Comparison of ENCODE assay signal across 15 mouse cellular contexts in the genomic region with DNA sequence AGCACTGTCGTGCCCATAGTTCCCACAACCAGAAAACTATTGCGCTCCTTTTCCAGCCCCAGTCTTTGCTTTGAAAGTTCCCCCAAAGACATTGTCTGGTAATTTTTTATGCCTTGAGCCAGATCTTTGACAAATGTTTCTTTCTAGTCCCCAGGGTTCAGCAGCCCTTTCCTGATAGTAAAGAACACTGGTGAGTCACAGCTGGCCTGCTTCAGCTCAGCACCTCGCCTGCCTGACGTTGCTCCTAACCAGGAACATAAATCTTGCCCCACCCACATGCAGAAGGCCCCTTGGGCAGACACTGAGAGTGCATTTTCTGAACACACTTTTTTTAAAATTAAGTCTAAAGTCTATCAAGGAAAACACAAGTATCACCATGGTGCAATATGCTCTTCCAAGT. TPM values are rescaled to one million over a fixed set of nuclear protein-coding genes. Genes with fewer than 3 reads are reported as not detected.
DNase-seq lines count a peak whose midpoint lies in the region; ATAC-seq lines count a peak whose summit lies in the region.
"Had no signal": no experiment of that assay in that cellular context is flagged by ENCODE, and none has a peak within 500 bp of the region (broad histone marks: within the 10 kb centered on the region; RNA-seq: fewer than 3 reads in every experiment).

No protein-coding gene starts in this region.

- 40% methylated on average over 4 of the region's 4 CpGs for WGBS in heart, embryonic 14.5 days
- 34% methylated on average over 4 of the region's 4 CpGs for WGBS in lung, embryonic 16.5 days
- WGBS in midbrain, embryonic 10.5 days: 70% methylated on average over 4 of the region's 4 CpGs

- no peak overlapping the region for H3K9ac ChIP-seq in heart, embryonic 14.5 days (ENCODE audit: low read length)
- no peak overlapping the region for H3K9ac ChIP-seq in lung, embryonic 16.5 days (ENCODE audit: low read length)
- H3K9ac ChIP-seq: midbrain, embryonic 12.5 days had no signal

- H3K27me3 ChIP-seq in heart, embryonic 14.5 days (ENCODE audit: control insufficient read depth, insufficient read depth, low read length): 0 out of 2 replicates have a peak, but pooled peaks cover 2% of the 10 kb centered on the region
- H3K27me3 ChIP-seq in lung, embryonic 16.5 days (ENCODE audit: control insufficient read depth, insufficient read depth, low read depth, low read length): no peaks in the 10 kb centered on the region
- no peaks in the 10 kb centered on the region for H3K27me3 ChIP-seq in midbrain, embryonic 10.5 days (ENCODE audit: low read depth, poor library complexity, severe bottlenecking)

- H3K27ac ChIP-seq in heart, embryonic 14.5 days (replicated peaks in 1 of 2; ENCODE audit: control insufficient read depth in 1 of 2, insufficient read depth in 1 of 2, low read depth in 2 of 2, low read length in 2 of 2): peak overlapping the region; percentile 3 to 58
- peak overlapping the region; percentile 40 for H3K27ac ChIP-seq in lung, embryonic 16.5 days (ENCODE audit: low read length)
- no peak overlapping the region for H3K27ac ChIP-seq in midbrain, embryonic 10.5 days (replicated peaks)
- H3K27ac ChIP-seq: layer of hippocampus, adult 2 months; midbrain, embryonic 12.5 days had no signal

- peak; percentile 12 for DNase-seq in gastrocnemius, adult 18-20 months (ENCODE audit: low spot score)
- DNase-seq in gastrocnemius, postnatal 4 days (ENCODE audit: low spot score in 2 of 2): no peak
- peak; percentile 72 for DNase-seq in MN1 (ENCODE audit: low spot score)
- DNase-seq in T-cell, adult 2 months (ENCODE audit: low spot score): no peak
- DNase-seq in frontal cortex, postnatal 14 days (ENCODE audit: low spot score in 2 of 2): no peak
- no peak for DNase-seq in midbrain, embryonic 10.5 days (ENCODE audit: low spot score)

- H3K4me3 ChIP-seq in heart, embryonic 14.5 days (ENCODE audit: control insufficient read depth in 1 of 2, insufficient read depth in 1 of 2, low read depth in 1 of 2, low read length in 2 of 2): no peak overlapping the region
- no peak overlapping the region for H3K4me3 ChIP-seq in lung, embryonic 16.5 days (ENCODE audit: low read length)
- no peak overlapping the region for H3K4me3 ChIP-seq in midbrain, embryonic 10.5 days
- H3K4me3 ChIP-seq: layer of hippocampus, adult 2 months; midbrain, embryonic 12.5 days had no signal

- no peaks in the 10 kb centered on the region for H3K9me3 ChIP-seq in heart, embryonic 14.5 days (ENCODE audit: control insufficient read depth, low read length)
- no peaks in the 10 kb centered on the region for H3K9me3 ChIP-seq in lung, embryonic 16.5 days (ENCODE audit: control insufficient read depth, low read length)
- no peaks in the 10 kb centered on the region for H3K9me3 ChIP-seq in midbrain, embryonic 10.5 days (replicated peaks)
- H3K9me3 ChIP-seq: midbrain, embryonic 12.5 days had no signal

- no peaks in the 10 kb centered on the region for H3K36me3 ChIP-seq in heart, embryonic 14.5 days (ENCODE audit: control insufficient read depth, insufficient read depth, low read length)
- H3K36me3 ChIP-seq in lung, embryonic 16.5 days (ENCODE audit: control insufficient read depth, insufficient read depth, low read length): no peaks in the 10 kb centered on the region
- H3K36me3 ChIP-seq in midbrain, embryonic 10.5 days: no peaks in the 10 kb centered on the region
- H3K36me3 ChIP-seq: midbrain, embryonic 12.5 days had no signal

- no peak for ATAC-seq in heart, embryonic 14.5 days (ENCODE audit: insufficient number of reproducible peaks, insufficient read depth, low FRiP score, low read depth)
- peak; percentile 96 for ATAC-seq in lung, embryonic 16.5 days (ENCODE audit: low read depth)

- peaks cover 2 to 6% of the 10 kb centered on the region in 2 experiments; a peak in 3 of 4 replicates for H3K4me1 ChIP-seq in heart, embryonic 14.5 days (ENCODE audit: control insufficient read depth in 2 of 2, insufficient read depth in 2 of 2, low read length in 2 of 2)
- peaks cover 7% of the 10 kb centered on the region; the same call in 1 of the 2 replicates for H3K4me1 ChIP-seq in lung, embryonic 16.5 days (replicated peaks; ENCODE audit: control insufficient read depth, insufficient read depth, low read length)
- H3K4me1 ChIP-seq in midbrain, embryonic 10.5 days: peaks cover 11% of the 10 kb centered on the region

- H3K4me2 ChIP-seq in heart, embryonic 14.5 days (ENCODE audit: low read length): no peak overlapping the region
- H3K4me2 ChIP-seq in lung, embryonic 16.5 days (ENCODE audit: low read depth, low read length): no peak overlapping the region
- H3K4me2 ChIP-seq: midbrain, embryonic 12.5 days had no signal

RNA-seq across cellular contexts. Expression of a gene that starts 3.6 kb away (rescaled TPM):
- not detected for total RNA-seq in gastrocnemius, adult 18-20 months (2021)
- not detected for total RNA-seq in gastrocnemius, postnatal 4 days (2021)
- not detected in 2 replicates for polyA plus RNA-seq in heart, embryonic 14.5 days (2014; fragmentation: Nextera tagmentation; extraction: Ambion mirVana)
- polyA plus RNA-seq in lung, embryonic 16.5 days (2015; fragmentation: Nextera tagmentation; extraction: Ambion mirVana): not detected in 2 replicates
- 0.10 and 0.16 TPM in 2 replicates for polyA plus RNA-seq in midbrain, embryonic 10.5 days (2016; fragmentation: Nextera tagmentation; extraction: Ambion mirVana)
- total RNA-seq: common myeloid progenitor, adult 5-6 weeks; granulocyte monocyte progenitor cell, adult 5-6 weeks; layer of hippocampus, adult 2 months; liver, adult 2 months; neutrophil, adult 5-6 weeks had no signal
- polyA plus RNA-seq: liver, adult 2 months; midbrain, embryonic 12.5 days; spleen, adult 2 months had no signal

RNA-seq across cellular contexts. Expression of a gene that starts 14.8 kb away (rescaled TPM):
- 1 to 10 TPM; 2.2 to 2.9 TPM for total RNA-seq in gastrocnemius, adult 18-20 months (2021)
- 1 to 10 TPM; 4.1 to 4.3 TPM for total RNA-seq in gastrocnemius, postnatal 4 days (2021)
- polyA plus RNA-seq in heart, embryonic 14.5 days (2014; fragmentation: Nextera tagmentation; extraction: Ambion mirVana): 2.3 and 3.2 TPM in 2 replicates
- polyA plus RNA-seq in lung, embryonic 16.5 days (2015; fragmentation: Nextera tagmentation; extraction: Ambion mirVana): 5.9 and 7.3 TPM in 2 replicates
- polyA plus RNA-seq in midbrain, embryonic 10.5 days (2016; fragmentation: Nextera tagmentation; extraction: Ambion mirVana): 3.6 and 4.3 TPM in 2 replicates
- total RNA-seq: common myeloid progenitor, adult 5-6 weeks; granulocyte monocyte progenitor cell, adult 5-6 weeks; neutrophil, adult 5-6 weeks had no signal

Comparison
In these comparisons a context has a peak if more than half of its experiments do, and no peak if none do; other contexts are left out.
1. DNase-seq: peak in gastrocnemius, adult 18-20 months (single experiment) and MN1 (single experiment); none in gastrocnemius, postnatal 4 days (0 of 2), T-cell, adult 2 months (single experiment), frontal cortex, postnatal 14 days (0 of 2) and midbrain, embryonic 10.5 days (single experiment).